Comparison of ENCODE assay signal across 10 mouse cellular contexts in the genomic region with DNA sequence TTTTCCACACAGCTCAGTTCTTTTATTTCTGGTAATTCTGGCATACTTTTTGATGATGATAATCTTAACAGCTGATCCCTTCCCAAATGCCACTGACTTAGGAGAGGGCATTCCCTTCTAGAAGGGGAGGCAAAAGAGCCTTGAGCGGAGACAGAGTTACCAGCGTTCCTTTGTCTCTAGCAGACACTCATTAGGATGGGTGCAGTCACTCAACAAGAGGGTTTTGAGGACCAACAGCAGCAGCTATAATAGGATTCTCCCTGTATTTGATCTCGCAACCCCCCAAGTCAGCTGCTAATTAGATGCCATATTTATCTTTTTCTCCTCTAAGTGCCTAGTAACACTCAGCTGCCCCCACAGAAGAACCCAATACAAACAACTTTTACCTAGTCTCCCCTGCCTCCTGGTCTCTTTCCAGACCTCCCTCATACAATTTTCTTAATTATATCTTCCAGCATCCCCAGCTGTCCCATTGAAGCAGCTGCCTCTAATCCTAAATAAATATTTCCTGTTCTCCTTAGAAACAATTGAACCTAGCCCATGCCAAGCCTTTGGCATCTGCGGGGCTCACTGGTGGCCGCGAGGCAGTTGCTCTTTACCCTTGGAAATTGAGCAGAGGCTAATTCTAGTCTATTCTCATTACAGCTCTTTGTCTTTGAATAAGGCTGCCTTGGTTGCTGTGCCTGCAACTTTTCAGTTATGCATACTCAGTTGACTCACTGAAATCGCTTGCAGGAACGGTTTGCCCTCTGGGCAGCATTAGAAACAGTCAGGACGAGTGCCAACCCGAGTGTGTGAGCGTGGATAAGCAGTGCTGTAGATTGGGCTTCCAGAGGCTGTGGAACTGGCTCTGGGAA.
DNase-seq lines count a peak whose midpoint lies in the region; ATAC-seq lines count a peak whose summit lies in the region.
"Had no signal": no experiment of that assay in that cellular context is flagged by ENCODE, and none has a peak within 500 bp of the region (broad histone marks: within the 10 kb centered on the region; RNA-seq: fewer than 3 reads in every experiment).

No protein-coding gene starts in this region.

- peak; percentile 72; the same call in 1 of the 2 replicates for ATAC-seq in hindbrain, embryonic 14.5 days (ENCODE audit: low FRiP score)

- no peaks in the 10 kb centered on the region for H3K36me3 ChIP-seq in embryonic facial prominence, embryonic 10.5 days (replicated peaks)
- no peaks in the 10 kb centered on the region for H3K36me3 ChIP-seq in hindbrain, embryonic 14.5 days (replicated peaks; ENCODE audit: control insufficient read depth, insufficient read depth)
- H3K36me3 ChIP-seq: G1E; limb, embryonic 12.5 days had no signal

- 0 out of 2 replicates have a peak, but pooled peaks cover 4% of the 10 kb centered on the region for H3K27me3 ChIP-seq in embryonic facial prominence, embryonic 10.5 days (replicated peaks; ENCODE audit: low read depth, poor library complexity, severe bottlenecking)
- no peaks in the 10 kb centered on the region for H3K27me3 ChIP-seq in hindbrain, embryonic 14.5 days (ENCODE audit: control insufficient read depth, insufficient read depth, low read length)
- H3K27me3 ChIP-seq: limb, embryonic 12.5 days had no signal

- peak overlapping the region; percentile 66; the same call in 1 of the 2 replicates for H3K27ac ChIP-seq in embryonic facial prominence, embryonic 10.5 days (replicated peaks)
- no peak overlapping the region for H3K27ac ChIP-seq in hindbrain, embryonic 14.5 days
- H3K27ac ChIP-seq: limb, embryonic 12.5 days had no signal

- no peaks in the 10 kb centered on the region for H3K9me3 ChIP-seq in embryonic facial prominence, embryonic 10.5 days
- H3K9me3 ChIP-seq in hindbrain, embryonic 14.5 days (ENCODE audit: control insufficient read depth, low read length), result no peaks in the 10 kb centered on the region
- H3K9me3 ChIP-seq: limb, embryonic 12.5 days had no signal

- H3K9ac ChIP-seq in hindbrain, embryonic 14.5 days, result no peak overlapping the region
- H3K9ac ChIP-seq: limb, embryonic 12.5 days had no signal

- peak; percentile 3 for DNase-seq in kidney, adult 18-20 months
- DNase-seq in kidney, adult 8-10 months, result no peak
- peak; percentile 71 for DNase-seq in MN1 (ENCODE audit: low spot score)
- DNase-seq in embryonic facial prominence, embryonic 10.5 days (ENCODE audit: low spot score), result peak; percentile 50
- DNase-seq in hindbrain, embryonic 14.5 days (ENCODE audit: low spot score), result peak; percentile 63
- DNase-seq in T-cell, adult 2 months (ENCODE audit: low spot score), result no peak
- no peak for DNase-seq in ovary, postnatal 14 days (ENCODE audit: low spot score)
- DNase-seq in embryo, embryonic 10.5 days (ENCODE audit: low spot score), result no peak

- 31% methylated on average over 11 of the region's 11 CpGs for WGBS in embryonic facial prominence, embryonic 10.5 days
- WGBS in hindbrain, embryonic 14.5 days, result 30% methylated on average over 11 of the region's 11 CpGs

- no peak overlapping the region for H3K4me2 ChIP-seq in hindbrain, embryonic 14.5 days (replicated peaks)
- H3K4me2 ChIP-seq: limb, embryonic 12.5 days had no signal

- H3K4me1 ChIP-seq in embryonic facial prominence, embryonic 10.5 days, result peaks cover 17% of the 10 kb centered on the region
- H3K4me1 ChIP-seq in hindbrain, embryonic 14.5 days (replicated peaks; ENCODE audit: control insufficient read depth, insufficient read depth, low read length), result no peaks in the 10 kb centered on the region

- H3K4me3 ChIP-seq in embryonic facial prominence, embryonic 10.5 days, result no peak overlapping the region
- no peak overlapping the region for H3K4me3 ChIP-seq in hindbrain, embryonic 14.5 days (replicated peaks; ENCODE audit: low read length)
- H3K4me3 ChIP-seq: limb, embryonic 12.5 days had no signal

Comparison
In these comparisons a context has a peak if more than half of its experiments do, and no peak if none do; other contexts are left out.
1. DNase-seq: peak in kidney, adult 18-20 months (single experiment), MN1 (single experiment), embryonic facial prominence, embryonic 10.5 days (single experiment) and hindbrain, embryonic 14.5 days (single experiment); none in kidney, adult 8-10 months (0 of 2), T-cell, adult 2 months (single experiment), ovary, postnatal 14 days (single experiment) and embryo, embryonic 10.5 days (single experiment).